Mouse (Mus musculus) heart, adult 2 months (tissue): ENCODE results near the gene H2afz. TPM values are rescaled to one million over a fixed set of nuclear protein-coding genes. Genes with fewer than 3 reads are reported as not detected.
"Not testable (repeated sequence)": the region's sequence is repeated elsewhere in the genome, so short reads cannot be mapped to it uniquely, and the experiment has no call there.

Source experiments
- DNase-seq, 2 experiments: peaks; one replicate each; pipeline ENCODE4 v3.0.0; 2021
- H3K27ac ChIP-seq: fragments of 200-600 bp; 2 replicates; pipeline ENCODE4 v1.8.1; 2022
- H3K27me3 ChIP-seq: fragments of 200-500 bp; 2 replicates; pipeline ENCODE4 v1.6.1; 2012; ENCODE audit warnings: mild to moderate bottlenecking, low read length, inconsistent platforms, mixed read lengths; ENCODE audit not compliant: control insufficient read depth, insufficient read depth
- H3K36me3 ChIP-seq: fragments of 200-500 bp; 2 replicates; pipeline ENCODE4 v1.6.1; 2012; ENCODE audit warnings: low read length, inconsistent platforms; ENCODE audit not compliant: control insufficient read depth, insufficient read depth
- H3K4me1 ChIP-seq: fragments of 200-500 bp; 2 replicates; pipeline ENCODE4 v1.6.1; 2011; ENCODE audit warnings: low read length; ENCODE audit not compliant: control insufficient read depth, insufficient read depth
- H3K4me3 ChIP-seq: fragments of 200-600 bp; 2 replicates; pipeline ENCODE4 v1.8.1; 2022
- H3K79me2 ChIP-seq: fragments of 200-500 bp; replicated peaks from 2 replicates; pipeline ENCODE4 v1.6.1; 2012; ENCODE audit warnings: mild to moderate bottlenecking, inconsistent platforms, low read length, moderate library complexity, mixed read lengths; ENCODE audit not compliant: control insufficient read depth, insufficient read depth
- H3K9ac ChIP-seq: fragments of 200-500 bp; 2 replicates; pipeline ENCODE4 v1.6.1; 2012; ENCODE audit warnings: low read depth, mild to moderate bottlenecking, control low read depth, inconsistent platforms, low read length, mixed read lengths
- CTCF ChIP-seq: fragments of 200-600 bp; IDR thresholded peaks from 2 replicates; pipeline ENCODE4 v1.8.1; 2022; ENCODE audit warnings: antibody characterized with exemption, mild to moderate bottlenecking, moderate library complexity
- EP300 ChIP-seq: fragments of 200-500 bp; IDR thresholded peaks from 2 replicates; pipeline ENCODE4 v1.6.1; 2011; ENCODE audit warnings: low read depth, low read length, control low read depth; ENCODE audit not compliant: insufficient read depth
- POLR2A ChIP-seq: fragments of 200-500 bp; IDR thresholded peaks from 2 replicates; pipeline ENCODE4 v1.6.1; 2011; ENCODE audit warnings: mild to moderate bottlenecking, low read depth, low read length, control low read depth; ENCODE audit not compliant: insufficient read depth
- WGBS: fragments of 180-500 bp; shearing (Covaris S2); methylation state at CpG from one replicate; pipeline ENCODE4 v1.1.7; 2018; 5-methylcytosine and 5-hydroxymethylcytosine counted together
- intact Hi-C: fragments of 180-260 bp; cut with DNase I; formaldehyde crosslinking; loops from one replicate; pipeline ENCODE4 v1.15.1; 2025
- polyA plus RNA-seq: library from polyadenylated mRNA; depleted of rRNA; stranded (reverse); fragments of >200 nt; gene quantifications from 2 replicates; pipeline ENCODE4 v1.2.3, GENCODE M21; 2012
- total RNA-seq, 2 experiments: library from RNA; stranded (reverse); gene quantifications; 2 replicates each; pipeline ENCODE4 v1.2.3; 2021

The H2afz gene
- total and polyA plus RNA-seq, 3 experiments = 53.7 to 103 (median 53.9) TPM

DNA sequence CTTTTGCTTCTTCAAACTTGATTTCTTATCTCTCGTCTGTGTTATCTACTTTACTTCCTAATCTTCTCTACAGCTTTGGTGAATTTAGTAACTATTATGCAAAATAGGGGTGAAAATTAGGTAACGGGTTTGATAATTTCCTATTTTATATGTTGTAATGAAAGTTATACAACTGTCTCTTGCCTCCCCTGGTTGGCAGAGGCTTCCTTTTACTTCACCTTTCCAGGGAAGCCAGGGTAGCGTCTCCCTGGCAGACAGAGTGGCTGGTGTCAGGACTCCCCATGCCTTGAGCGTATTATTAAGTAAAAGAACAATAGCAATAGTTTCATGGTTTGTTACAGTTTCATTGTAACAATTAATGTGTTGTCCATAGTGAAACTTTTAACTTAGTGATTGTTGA is 29.5 kb downstream of the H2afz start:
- intact Hi-C loops = no loop called here

DNA sequence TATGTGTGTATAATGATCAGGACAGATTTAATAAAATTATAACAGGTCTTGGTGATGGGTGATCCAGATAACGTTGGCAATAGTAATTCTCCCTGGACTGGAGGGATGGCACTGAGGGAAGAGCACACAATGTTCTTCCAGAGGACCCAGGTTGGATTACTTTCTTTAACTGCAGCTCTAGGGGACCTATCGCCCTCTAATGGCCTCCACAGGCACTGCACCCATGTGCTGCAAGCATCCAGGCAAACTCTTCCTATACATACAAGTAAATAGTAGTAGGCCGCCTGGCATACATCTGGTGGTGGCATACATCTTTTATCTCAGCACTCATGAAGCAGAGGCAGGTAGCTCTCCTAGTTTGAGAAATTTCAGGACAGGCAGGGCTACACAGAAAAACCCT is 30.9 kb downstream of the H2afz start:
- Histone ChIP-seq H3K9ac (no peak overlapping the region), H3K79me2 (no peaks in the 10 kb centered on the region), H3K4me1 (no peaks in the 10 kb centered on the region), H3K4me3 (no peak overlapping the region), H3K36me3 (no peaks in the 10 kb centered on the region), H3K27me3 (no peaks in the 10 kb centered on the region), H3K27ac (no peak overlapping the region)
- intact Hi-C loops = no loop called here
- DNase-seq = no peak
- WGBS = 95% methylated on average over 3 of the region's 3 CpGs
- TF ChIP-seq EP300 (no peak), POLR2A (no peak), CTCF (peak; percentile 55)

More for the DNA sequence above, 29.5 kb downstream of the H2afz start:
- Histone ChIP-seq H3K79me2 (no peaks in the 10 kb centered on the region; the same call in 1 of the 2 replicates), H3K4me1 (no peaks in the 10 kb centered on the region), H3K9ac (no peak overlapping the region), H3K36me3 (no peaks in the 10 kb centered on the region), H3K4me3 (no peak overlapping the region), H3K27ac (no peak overlapping the region), H3K27me3 (no peaks in the 10 kb centered on the region)
- no peak for DNase-seq
- TF ChIP-seq CTCF (no peak), POLR2A (no peak), EP300 (no peak)
- 89% methylated on average over 4 of the region's 4 CpGs for WGBS

GRCm38 (mm10) chr3:137896386-137896785 is 32.1 kb downstream of the H2afz start:
- no peak overlapping the region for H3K27ac ChIP-seq
- intact Hi-C loops = no loop called here
- no peak overlapping the region for H3K4me3 ChIP-seq
- no peak for DNase-seq
- no peak overlapping the region for H3K9ac ChIP-seq
- H3K36me3 ChIP-seq = no peaks in the 10 kb centered on the region
- 82% methylated on average over 4 of the region's 4 CpGs for WGBS
- H3K79me2 ChIP-seq = no peaks in the 10 kb centered on the region
- TF ChIP-seq EP300 = no peak
- TF ChIP-seq POLR2A = no peak
- TF ChIP-seq CTCF = no peak
- no peaks in the 10 kb centered on the region for H3K4me1 ChIP-seq
- no peaks in the 10 kb centered on the region for H3K27me3 ChIP-seq

- DNase-seq = no peak
- Histone ChIP-seq H3K36me3 (no peaks in the 10 kb centered on the region), H3K27me3 (no peaks in the 10 kb centered on the region), H3K79me2 (no peaks in the 10 kb centered on the region), H3K9ac (no peak overlapping the region), H3K4me1 (no peaks in the 10 kb centered on the region), H3K4me3 (no peak overlapping the region), H3K27ac (no peak overlapping the region)
- no peak for TF ChIP-seq EP300
- TF ChIP-seq CTCF = no peak
- no peak for TF ChIP-seq POLR2A
- intact Hi-C loops = no loop called here
- 91% methylated on average over 3 of the region's 3 CpGs for WGBS
Measured at GRCm38 (mm10) chr3:137896867-137897266, 32.6 kb downstream of the H2afz start.

DNA sequence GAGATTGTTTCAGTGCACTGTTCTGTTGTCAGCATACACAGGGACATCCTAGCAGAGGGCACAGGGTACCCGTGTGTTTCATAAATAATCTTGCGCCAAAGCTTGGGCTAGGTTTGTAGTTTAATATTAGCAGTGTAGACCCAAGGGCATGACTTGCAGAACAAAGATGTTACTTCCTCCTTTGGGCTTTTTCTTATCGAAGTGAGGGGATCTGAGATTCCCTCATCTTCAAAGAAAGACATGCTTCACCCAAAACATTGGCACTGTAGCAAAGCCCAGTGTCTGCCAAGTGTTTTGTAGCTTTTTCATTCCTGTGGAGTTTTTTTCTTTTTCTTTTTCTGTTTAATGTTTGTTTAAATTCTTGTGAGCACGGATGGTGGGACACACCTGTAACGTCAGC is 33.4 kb downstream of the H2afz start:
- no peak for DNase-seq
- Histone ChIP-seq H3K4me3 (no peak overlapping the region), H3K9ac (no peak overlapping the region), H3K36me3 (no peaks in the 10 kb centered on the region), H3K27ac (no peak overlapping the region), H3K4me1 (no peaks in the 10 kb centered on the region), H3K79me2 (no peaks in the 10 kb centered on the region), H3K27me3 (no peaks in the 10 kb centered on the region)
- intact Hi-C loops = no loop called here
- TF ChIP-seq EP300 (no peak), CTCF (no peak), POLR2A (no peak)
- 84% methylated on average over 5 of the region's 5 CpGs for WGBS

GRCm38 (mm10) chr3:137900149-137900548 is 35.9 kb downstream of the H2afz start:
- intact Hi-C loops = no loop called here
- no peak overlapping the region for H3K4me3 ChIP-seq
- no peaks in the 10 kb centered on the region for H3K36me3 ChIP-seq
- H3K4me1 ChIP-seq = no peaks in the 10 kb centered on the region
- no peak overlapping the region for H3K27ac ChIP-seq
- no peak for DNase-seq
- TF ChIP-seq EP300 = no peak
- no peak for TF ChIP-seq CTCF
- TF ChIP-seq POLR2A = no peak
- H3K79me2 ChIP-seq = no peaks in the 10 kb centered on the region
- H3K27me3 ChIP-seq = no peaks in the 10 kb centered on the region
- H3K9ac ChIP-seq = no peak overlapping the region
- 85% methylated on average over 10 of the region's 10 CpGs for WGBS

DNA sequence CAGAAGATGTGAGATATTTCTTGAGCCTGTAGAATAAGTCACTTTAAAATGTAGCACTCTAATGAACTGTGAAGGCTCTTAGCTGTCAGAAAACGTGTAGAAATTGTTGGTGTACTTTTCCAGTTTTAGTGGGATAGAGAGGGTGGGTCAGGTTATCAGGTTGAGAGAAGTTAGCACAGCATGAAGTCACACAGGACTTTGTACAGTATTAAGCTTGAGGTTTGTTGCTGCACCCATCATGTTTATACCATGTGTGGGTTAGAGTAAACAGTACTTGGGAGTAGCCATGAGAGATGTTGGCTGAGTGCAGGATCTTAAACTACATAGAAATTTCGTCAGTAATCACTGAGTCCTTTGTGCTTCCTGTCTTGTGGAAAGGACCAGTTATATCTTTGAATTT is 48.8 kb downstream of the H2afz start:
- no peak overlapping the region for H3K27ac ChIP-seq
- no peak overlapping the region for H3K4me3 ChIP-seq
- TF ChIP-seq POLR2A = no peak
- no peak for TF ChIP-seq CTCF
- TF ChIP-seq EP300 = no peak
- H3K9ac ChIP-seq = no peak overlapping the region
- no peaks in the 10 kb centered on the region for H3K27me3 ChIP-seq
- H3K79me2 ChIP-seq = no peaks in the 10 kb centered on the region
- intact Hi-C loops = no loop called here
- peaks cover 1% of the 10 kb centered on the region for H3K4me1 ChIP-seq
- no peak for DNase-seq
- H3K36me3 ChIP-seq = no peaks in the 10 kb centered on the region
- 63% methylated on average over 2 of the region's 2 CpGs for WGBS

DNA sequence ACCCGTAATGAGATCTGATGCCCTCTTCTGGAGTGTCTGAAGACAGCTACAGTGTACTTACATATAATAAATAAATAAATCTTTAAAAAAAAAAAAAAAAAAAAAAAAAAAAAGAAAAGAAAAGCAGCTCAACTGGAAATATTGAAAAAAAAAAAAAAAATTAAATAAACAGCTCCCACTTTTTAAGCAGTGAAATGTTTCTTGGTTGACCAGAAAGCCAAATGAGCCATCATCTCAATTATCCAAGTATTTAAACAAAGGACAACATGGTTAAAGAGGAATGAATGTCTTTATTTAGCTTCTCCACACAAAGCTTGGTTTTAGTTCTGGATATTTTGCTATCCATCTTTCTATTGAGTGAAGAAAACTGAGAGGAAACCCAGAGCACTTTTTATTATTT is 50.3 kb downstream of the H2afz start:
- H3K4me3 ChIP-seq, H3K9ac ChIP-seq, H3K79me2 ChIP-seq, DNase-seq, H3K27ac ChIP-seq, H3K27me3 ChIP-seq, H3K4me1 ChIP-seq, intact Hi-C loops, H3K36me3 ChIP-seq: not testable (repeated sequence)
- WGBS = 80% methylated on average over 1 of the region's 1 CpGs
